10 mouse cellular contexts compared by ENCODE assay signal in the genomic region with DNA sequence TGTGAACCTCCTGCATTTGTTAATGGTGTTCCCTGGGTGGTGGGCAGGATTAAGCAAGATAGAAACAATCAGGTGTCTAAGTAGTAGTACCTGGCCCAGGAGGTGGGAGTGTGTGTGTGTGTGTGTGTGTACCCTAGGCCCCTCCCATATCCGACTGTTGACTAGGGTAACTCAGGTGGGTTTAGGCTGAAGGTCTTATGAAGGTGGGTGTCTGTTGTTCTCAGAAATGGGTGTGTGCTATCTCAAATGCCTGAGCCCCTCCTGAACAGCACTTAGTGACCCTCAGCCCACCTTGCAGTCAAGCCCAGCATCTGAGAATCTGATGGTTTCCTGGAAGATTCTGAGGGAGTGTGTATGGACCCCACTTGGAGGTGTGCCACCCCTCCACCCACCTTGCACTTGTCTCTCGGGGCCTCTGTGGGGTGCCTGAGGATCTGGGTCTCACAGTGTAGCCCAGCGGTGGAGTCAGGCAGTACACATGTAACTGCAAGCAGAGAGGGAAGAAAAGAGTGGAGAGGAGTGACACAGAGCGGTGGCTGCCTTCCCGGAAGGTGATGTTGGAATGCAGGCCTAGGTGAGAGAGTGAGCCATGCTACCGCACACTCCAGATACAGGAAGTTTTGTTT. TPM values are rescaled to one million over a fixed set of nuclear protein-coding genes. Genes with fewer than 3 reads are reported as not detected.
A peak's percentile ranks its signal among the peaks of the same experiment; 100 is the strongest.
DNase-seq lines count a peak whose midpoint lies in the region; ATAC-seq and TF ChIP-seq lines count a peak whose summit lies in the region.
"Had no signal": no experiment of that assay in that cellular context is flagged by ENCODE, and none has a peak within 500 bp of the region (broad histone marks: within the 10 kb centered on the region; RNA-seq: fewer than 3 reads in every experiment).

No protein-coding gene starts in this region.

- WGBS in heart, embryonic 10.5 days, result 71% methylated on average over 6 of the region's 6 CpGs
- WGBS in midbrain, embryonic 13.5 days, result 82% methylated on average over 6 of the region's 6 CpGs
- 87% methylated on average over 6 of the region's 6 CpGs for WGBS in midbrain, embryonic 11.5 days
- WGBS in embryonic facial prominence, embryonic 15.5 days, result 75% methylated on average over 6 of the region's 6 CpGs
- WGBS in midbrain, postnatal 0 days, result 76% methylated on average over 6 of the region's 6 CpGs

- H3K4me1 ChIP-seq in heart, embryonic 10.5 days, result peaks cover 65% of the 10 kb centered on the region
- peaks cover 27% of the 10 kb centered on the region for H3K4me1 ChIP-seq in midbrain, embryonic 13.5 days (replicated peaks)
- H3K4me1 ChIP-seq in midbrain, embryonic 11.5 days (ENCODE audit: control insufficient read depth, insufficient read depth, low read length), result peaks cover 5% of the 10 kb centered on the region
- H3K4me1 ChIP-seq in embryonic facial prominence, embryonic 15.5 days, result peaks cover 46% of the 10 kb centered on the region
- peaks cover 8% of the 10 kb centered on the region; the same call in 1 of the 2 replicates for H3K4me1 ChIP-seq in midbrain, postnatal 0 days (ENCODE audit: insufficient read depth, low read length)

- no peak overlapping the region for H3K4me2 ChIP-seq in midbrain, embryonic 13.5 days (replicated peaks)
- H3K4me2 ChIP-seq in midbrain, embryonic 11.5 days, result no peak overlapping the region
- no peak overlapping the region for H3K4me2 ChIP-seq in embryonic facial prominence, embryonic 15.5 days (replicated peaks)
- H3K4me2 ChIP-seq in midbrain, postnatal 0 days (ENCODE audit: low read depth, low read length, poor library complexity, severe bottlenecking), result no peak overlapping the region
- H3K4me2 ChIP-seq: midbrain, embryonic 12.5 days had no signal

- H3K9ac ChIP-seq in midbrain, embryonic 13.5 days (replicated peaks), result no peak overlapping the region
- no peak overlapping the region for H3K9ac ChIP-seq in midbrain, embryonic 11.5 days (ENCODE audit: low read length)
- no peak overlapping the region for H3K9ac ChIP-seq in embryonic facial prominence, embryonic 15.5 days
- H3K9ac ChIP-seq in midbrain, postnatal 0 days (replicated peaks; ENCODE audit: low read length, poor library complexity, severe bottlenecking), result no peak overlapping the region
- H3K9ac ChIP-seq: midbrain, embryonic 12.5 days had no signal

- peak overlapping the region; percentile 89 for H3K27ac ChIP-seq in heart, embryonic 10.5 days
- peak overlapping the region; percentile 55; the same call in 1 of the 2 replicates for H3K27ac ChIP-seq in midbrain, embryonic 13.5 days
- no peak overlapping the region for H3K27ac ChIP-seq in midbrain, embryonic 11.5 days (ENCODE audit: low read depth, low read length)
- peak overlapping the region; percentile 86 for H3K27ac ChIP-seq in embryonic facial prominence, embryonic 15.5 days (replicated peaks)
- 0 out of 2 replicates have a peak overlapping the region, but pooled peaks have one; percentile 18 for H3K27ac ChIP-seq in midbrain, postnatal 0 days (ENCODE audit: low read depth, low read length)
- H3K27ac ChIP-seq: midbrain, embryonic 12.5 days had no signal

- no peak overlapping the region for H3K4me3 ChIP-seq in heart, embryonic 10.5 days
- H3K4me3 ChIP-seq in midbrain, embryonic 13.5 days (replicated peaks), result no peak overlapping the region
- H3K4me3 ChIP-seq in midbrain, embryonic 11.5 days (ENCODE audit: low read depth, low read length), result no peak overlapping the region
- no peak overlapping the region for H3K4me3 ChIP-seq in embryonic facial prominence, embryonic 15.5 days (replicated peaks)
- no peak overlapping the region for H3K4me3 ChIP-seq in midbrain, postnatal 0 days (ENCODE audit: low read depth, low read length)
- H3K4me3 ChIP-seq: midbrain, embryonic 12.5 days had no signal

- DNase-seq in heart, embryonic 10.5 days (ENCODE audit: low spot score), result no peak
- no peak for DNase-seq in heart, adult 8-10 months (ENCODE audit: low spot score)
- no peak for DNase-seq in midbrain, embryonic 11.5 days (ENCODE audit: low spot score, missing footprints)
- no peak for DNase-seq in midbrain, postnatal 0 days (ENCODE audit: low spot score)
- no peak for DNase-seq in spleen, postnatal 14 days (ENCODE audit: low spot score in 2 of 2)
- no peak for DNase-seq in layer of hippocampus, postnatal 14 days (ENCODE audit: low spot score in 2 of 2)

- ATAC-seq in midbrain, embryonic 13.5 days, result no peak
- ATAC-seq in midbrain, embryonic 11.5 days (ENCODE audit: low FRiP score), result no peak
- no peak for ATAC-seq in embryonic facial prominence, embryonic 15.5 days (ENCODE audit: insufficient number of reproducible peaks, low FRiP score, low TSS enrichment, low read depth)
- no peak for ATAC-seq in midbrain, postnatal 0 days (ENCODE audit: low FRiP score)

- H3K9me3 ChIP-seq in heart, embryonic 10.5 days, result no peaks in the 10 kb centered on the region
- no peaks in the 10 kb centered on the region for H3K9me3 ChIP-seq in midbrain, embryonic 13.5 days
- H3K9me3 ChIP-seq in midbrain, embryonic 11.5 days (ENCODE audit: control insufficient read depth, low read length), result no peaks in the 10 kb centered on the region
- H3K9me3 ChIP-seq in embryonic facial prominence, embryonic 15.5 days (replicated peaks), result no peaks in the 10 kb centered on the region
- H3K9me3 ChIP-seq in midbrain, postnatal 0 days (ENCODE audit: low read length), result no peaks in the 10 kb centered on the region
- H3K9me3 ChIP-seq: midbrain, embryonic 12.5 days had no signal

- H3K27me3 ChIP-seq in heart, embryonic 10.5 days (ENCODE audit: insufficient read depth, poor library complexity, severe bottlenecking), result no peaks in the 10 kb centered on the region
- no peaks in the 10 kb centered on the region for H3K27me3 ChIP-seq in midbrain, embryonic 13.5 days
- H3K27me3 ChIP-seq in midbrain, embryonic 11.5 days (ENCODE audit: control insufficient read depth, insufficient read depth, low read length), result no peaks in the 10 kb centered on the region
- H3K27me3 ChIP-seq in embryonic facial prominence, embryonic 15.5 days, result no peaks in the 10 kb centered on the region
- no peaks in the 10 kb centered on the region for H3K27me3 ChIP-seq in midbrain, postnatal 0 days (ENCODE audit: insufficient read depth, low read length)
- H3K27me3 ChIP-seq: CH12.LX; midbrain, embryonic 12.5 days had no signal

- H3K36me3 ChIP-seq in heart, embryonic 10.5 days, result peaks cover 20% of the 10 kb centered on the region; the same call in 1 of the 2 replicates
- peaks cover 10% of the 10 kb centered on the region for H3K36me3 ChIP-seq in midbrain, embryonic 13.5 days
- H3K36me3 ChIP-seq in midbrain, embryonic 11.5 days (ENCODE audit: control insufficient read depth, insufficient read depth, low read length), result 0 out of 2 replicates have a peak, but pooled peaks cover 2% of the 10 kb centered on the region
- peaks cover 5% of the 10 kb centered on the region; the same call in 1 of the 2 replicates for H3K36me3 ChIP-seq in embryonic facial prominence, embryonic 15.5 days
- 0 out of 2 replicates have a peak, but pooled peaks cover 4% of the 10 kb centered on the region for H3K36me3 ChIP-seq in midbrain, postnatal 0 days (ENCODE audit: insufficient read depth, low read length)

- peak; percentile 25; the same call in 1 of the 2 replicates for TF ChIP-seq CTCF in midbrain, postnatal 0 days (IDR thresholded peaks at IDR 0.05)

RNA-seq across cellular contexts. Expression of a gene that starts 35.0 kb away (rescaled TPM):
- 28.8 and 31.5 TPM in 2 replicates for polyA plus RNA-seq in heart, embryonic 10.5 days (2016; fragmentation: Nextera tagmentation; extraction: Ambion mirVana)
- total RNA-seq in heart, adult 8-10 months (2022), result 10 to 100 TPM; 51.1 to 75.8 (median 59.4) TPM
- 41.3 and 43.8 TPM in 2 replicates for polyA plus RNA-seq in midbrain, embryonic 13.5 days (2015; fragmentation: Nextera tagmentation; extraction: Ambion mirVana)
- polyA plus RNA-seq in midbrain, embryonic 11.5 days (2014; fragmentation: Nextera tagmentation; extraction: Ambion mirVana), result 30.2 TPM in 2 replicates
- polyA plus RNA-seq in embryonic facial prominence, embryonic 15.5 days (2015; fragmentation: Nextera tagmentation; extraction: Ambion mirVana), result 28.4 and 33.3 TPM in 2 replicates
- total RNA-seq in midbrain, postnatal 0 days (2014; rRNA removed), result 42.0 and 46.8 TPM in 2 replicates
- polyA plus RNA-seq in midbrain, postnatal 0 days (2015; fragmentation: Nextera tagmentation; extraction: Ambion mirVana), result 25.5 and 26.0 TPM in 2 replicates
- total RNA-seq in layer of hippocampus, postnatal 14 days (2021), result 10 to 100 TPM; 20.3 to 24.3 TPM

RNA-seq across cellular contexts. Expression of a gene that starts 35.7 kb away (rescaled TPM):
- 130 and 150 TPM in 2 replicates for polyA plus RNA-seq in heart, embryonic 10.5 days (2016; fragmentation: Nextera tagmentation; extraction: Ambion mirVana)
- 10 to 100 TPM; 52.7 to 57.9 (median 55.4) TPM for total RNA-seq in heart, adult 8-10 months (2022)
- polyA plus RNA-seq in midbrain, embryonic 13.5 days (2015; fragmentation: Nextera tagmentation; extraction: Ambion mirVana), result 91.5 and 102 TPM in 2 replicates
- 129 and 130 TPM in 2 replicates for polyA plus RNA-seq in midbrain, embryonic 11.5 days (2014; fragmentation: Nextera tagmentation; extraction: Ambion mirVana)
- 114 and 118 TPM in 2 replicates for polyA plus RNA-seq in embryonic facial prominence, embryonic 15.5 days (2015; fragmentation: Nextera tagmentation; extraction: Ambion mirVana)
- 202 and 216 TPM in 2 replicates for total RNA-seq in midbrain, postnatal 0 days (2014; rRNA removed)
- 99.6 and 103 TPM in 2 replicates for polyA plus RNA-seq in midbrain, postnatal 0 days (2015; fragmentation: Nextera tagmentation; extraction: Ambion mirVana)
- total RNA-seq in layer of hippocampus, postnatal 14 days (2021), result 100 to 1,000 TPM; 132 to 144 TPM
